Mouse (Mus musculus) lung, postnatal 25 days (tissue): ENCODE results near the gene Mkln1.
A peak's percentile ranks its signal among the peaks of the same experiment; 100 is the strongest.

ENCODE experiments used
- DNase-seq: peaks from one replicate; pipeline ENCODE4 v3.0.0; 2022; ENCODE audit warnings: low spot score

Mkln1 gene

GRCm38 (mm10) chr6:31399206-31399549 is 643 bp downstream of the Mkln1 start:
- DNase-seq = peak; percentile 16

- peak; percentile 60 for DNase-seq
Measured at GRCm38 (mm10) chr6:31399566-31399965, 1.0 kb downstream of the Mkln1 start.

DNA sequence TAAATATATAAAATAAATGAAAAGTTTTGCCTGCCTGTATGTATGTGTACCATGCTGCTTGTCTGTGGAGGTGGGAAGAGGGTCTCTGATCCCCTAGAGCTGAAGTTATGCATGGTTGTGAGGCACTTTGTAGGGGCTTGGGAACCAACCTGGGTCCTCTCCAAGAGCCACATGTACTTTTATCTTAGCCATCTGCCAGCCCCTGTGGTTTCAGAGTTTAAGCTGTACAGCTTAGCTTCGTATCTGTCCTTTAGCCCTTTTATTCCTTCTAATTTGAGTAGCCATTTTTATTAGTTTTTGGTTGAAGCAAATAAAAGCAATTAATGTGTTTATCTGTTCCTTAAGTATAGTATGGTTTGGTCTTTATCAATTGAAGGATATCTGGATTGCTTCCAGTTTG is 12.5 kb downstream of the Mkln1 start:
- DNase-seq = no peak

- DNase-seq = peak; percentile 42
Measured at GRCm38 (mm10) chr6:31412487-31412886, 14.0 kb downstream of the Mkln1 start.

- DNase-seq = no peak
Measured at GRCm38 (mm10) chr6:31413556-31413955, 15.0 kb downstream of the Mkln1 start.

DNA sequence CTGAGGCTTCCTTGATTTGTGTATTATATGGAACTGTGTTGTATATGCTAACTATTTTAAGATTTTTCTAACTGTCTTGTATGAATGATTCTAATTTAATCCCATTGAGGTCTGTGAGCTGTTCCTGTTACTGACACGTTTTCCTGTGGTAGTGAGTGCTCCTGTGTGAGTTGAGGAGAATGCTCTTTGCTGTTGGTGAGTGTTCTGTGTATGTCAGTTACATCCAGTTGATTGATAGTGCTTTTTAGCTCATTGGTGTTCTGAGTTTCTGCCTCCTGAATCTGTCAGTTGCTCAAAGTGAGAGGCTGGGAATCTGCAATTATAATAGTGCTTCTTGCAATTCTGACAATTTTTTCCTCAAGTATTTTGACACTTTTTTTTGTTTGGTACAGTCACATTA is 15.8 kb downstream of the Mkln1 start:
- DNase-seq = no peak

DNA sequence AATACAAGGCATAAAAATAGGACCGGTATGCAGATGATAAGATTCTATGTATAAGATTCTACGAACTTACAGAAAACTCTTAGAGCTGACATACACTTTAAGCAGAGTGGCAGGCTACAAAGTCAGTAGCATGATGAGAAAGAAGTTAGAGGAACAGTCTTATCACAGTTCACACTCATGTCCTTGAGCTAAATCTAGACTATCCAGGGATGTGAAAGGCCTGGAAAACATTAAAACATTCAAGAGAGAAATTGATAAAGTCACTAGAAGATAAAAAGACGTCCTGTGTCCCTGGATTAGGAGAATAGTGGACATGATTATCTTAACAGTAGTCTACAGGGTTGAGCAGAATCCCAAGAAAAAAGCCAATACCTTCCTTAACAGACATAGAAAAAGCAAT is 26.9 kb downstream of the Mkln1 start:
- DNase-seq = no peak

GRCm38 (mm10) chr6:31437264-31437663 is 38.7 kb downstream of the Mkln1 start:
- no peak for DNase-seq

DNA sequence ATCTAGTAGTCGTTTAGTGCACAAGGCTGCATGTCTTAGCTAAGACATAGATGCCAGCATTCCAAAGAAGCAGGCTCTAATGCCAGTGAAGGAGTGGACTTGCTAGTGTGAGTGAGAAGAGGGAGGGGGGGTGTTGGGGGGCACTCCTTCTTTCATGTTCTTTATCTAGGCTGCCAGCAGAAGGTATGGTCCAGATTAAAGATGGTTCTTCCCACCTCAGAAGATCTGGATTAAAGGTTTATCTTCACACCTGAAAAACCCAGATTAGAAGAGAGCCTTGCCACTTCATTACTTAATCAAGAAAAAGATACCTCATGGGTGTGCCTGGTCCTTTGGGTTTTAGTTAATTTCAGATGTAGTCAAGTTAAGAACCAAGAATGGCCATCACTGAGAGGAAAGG is 46.7 kb downstream of the Mkln1 start:
- no peak for DNase-seq

DNA sequence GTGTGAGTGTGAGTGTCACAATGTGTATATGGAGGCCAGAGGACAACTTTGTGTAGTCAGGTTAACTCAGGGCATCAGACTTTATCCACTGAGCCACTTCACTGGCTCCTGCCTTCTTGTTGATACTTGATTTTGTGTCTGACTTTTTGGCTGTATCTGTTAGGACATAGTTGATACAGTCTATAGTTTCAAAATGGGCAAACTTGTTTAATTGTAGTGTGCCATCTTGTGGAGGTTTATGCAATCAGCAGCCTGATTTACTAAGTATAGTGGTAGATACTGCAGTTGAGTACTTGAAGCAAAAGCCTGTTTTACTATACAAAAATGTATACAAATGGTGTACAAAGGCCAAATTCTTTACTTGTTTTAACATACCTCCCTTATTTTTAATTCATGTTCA is 55.2 kb downstream of the Mkln1 start:
- DNase-seq = peak; percentile 64

DNA sequence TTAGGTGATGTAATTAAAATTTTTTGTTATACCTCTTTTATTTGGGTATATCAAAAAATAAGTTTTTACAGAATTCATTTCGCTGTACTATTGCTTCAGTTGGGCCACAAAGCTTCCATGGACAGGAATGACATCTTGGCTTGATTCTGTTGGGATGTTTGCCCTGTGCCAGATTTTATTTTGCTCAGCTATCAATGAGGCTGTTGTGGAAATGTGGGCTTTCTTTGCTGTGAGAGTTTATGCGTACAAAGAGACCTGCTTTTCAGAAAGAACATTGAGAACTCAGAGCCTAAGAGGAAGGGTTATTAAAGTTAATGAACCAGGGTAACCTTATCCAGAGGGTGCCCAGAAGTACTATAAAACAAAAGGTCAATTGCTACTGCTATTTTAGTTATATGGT is 56.8 kb downstream of the Mkln1 start:
- DNase-seq = no peak

- peak; percentile 31 for DNase-seq
Measured at GRCm38 (mm10) chr6:31456988-31457387, 58.5 kb downstream of the Mkln1 start.

- no peak for DNase-seq
Measured at GRCm38 (mm10) chr6:31469431-31469830, 70.9 kb downstream of the Mkln1 start.

DNA sequence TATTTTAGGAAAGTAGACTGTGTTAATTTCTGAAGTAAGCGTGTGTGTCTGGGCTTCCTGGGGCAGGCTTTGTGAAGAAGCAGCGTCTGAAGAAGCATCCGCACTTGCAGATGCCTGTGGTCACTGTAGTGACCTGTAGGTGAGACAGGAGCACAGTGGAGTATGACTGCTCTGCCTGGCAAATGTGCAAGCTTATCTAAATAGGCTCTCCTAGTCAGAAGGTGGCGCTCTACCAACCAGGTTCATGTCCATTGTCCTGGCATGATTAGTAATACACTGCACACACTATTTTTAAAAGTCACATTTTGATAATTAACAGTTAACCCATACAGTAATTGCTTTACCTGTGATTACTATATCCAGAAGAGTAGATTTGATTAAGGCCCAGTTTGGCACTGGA is 79.7 kb downstream of the Mkln1 start:
- DNase-seq = peak; percentile 24

DNA sequence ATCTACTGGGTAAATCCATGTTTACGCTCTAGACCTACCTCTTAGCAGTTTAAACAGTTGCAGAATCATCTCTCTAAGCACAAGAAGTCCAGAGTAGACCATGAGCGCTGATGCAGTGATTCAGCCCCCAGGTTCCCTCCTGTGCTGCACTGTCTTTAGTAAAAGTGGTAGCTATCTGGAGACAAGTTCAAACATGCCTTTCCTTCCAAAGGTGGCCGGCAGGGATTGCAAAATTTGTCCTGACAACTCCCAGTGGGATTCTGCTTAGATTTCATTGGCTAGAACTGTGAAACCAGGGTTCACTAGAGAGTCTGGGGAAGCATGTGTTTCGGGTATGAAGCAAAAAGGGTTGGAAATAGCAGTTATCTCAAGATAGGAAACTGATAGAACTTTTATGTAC is 81.5 kb downstream of the Mkln1 start:
- no peak for DNase-seq

DNA sequence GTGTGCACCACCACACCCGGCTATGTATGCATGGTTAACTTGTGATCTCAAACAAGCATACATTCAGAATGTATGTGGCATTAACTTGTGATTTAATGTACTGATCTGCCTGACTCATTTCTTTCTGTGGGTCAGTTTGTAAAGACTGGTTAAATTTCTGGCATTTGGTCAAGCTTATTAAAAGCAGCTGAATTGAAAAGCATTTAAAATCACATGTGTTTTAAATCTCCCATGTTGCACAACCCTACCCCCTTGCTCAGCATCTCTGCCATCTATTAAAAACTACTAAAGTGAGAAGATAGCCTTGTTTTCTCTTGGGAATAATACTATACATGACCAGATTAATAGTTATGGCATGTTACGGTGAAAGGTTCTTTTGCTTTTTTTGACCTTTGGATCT is 88.1 kb downstream of the Mkln1 start:
- no peak for DNase-seq

DNA sequence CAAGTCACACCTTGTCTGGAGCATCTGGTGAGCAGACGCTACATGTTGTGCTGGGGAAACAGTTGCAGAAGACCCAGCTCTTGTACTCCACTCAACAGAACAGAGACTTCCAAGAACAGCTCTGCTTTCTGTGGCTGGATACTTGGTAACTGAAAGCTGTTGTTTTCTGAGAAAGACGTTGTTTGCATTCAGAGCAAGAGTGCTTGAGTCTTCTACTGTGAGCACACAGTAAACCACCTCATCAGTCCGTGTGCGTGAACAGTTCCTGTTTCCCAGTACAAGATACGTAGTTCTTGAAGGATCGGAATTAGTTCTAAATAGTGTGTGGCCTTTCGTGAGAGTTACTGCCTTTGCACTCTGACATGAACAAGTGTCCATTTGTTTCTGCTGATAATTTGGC is 91.4 kb downstream of the Mkln1 start:
- no peak for DNase-seq

GRCm38 (mm10) chr6:31495122-31495731 is 96.7 kb downstream of the Mkln1 start:
- DNase-seq = no peak

DNA sequence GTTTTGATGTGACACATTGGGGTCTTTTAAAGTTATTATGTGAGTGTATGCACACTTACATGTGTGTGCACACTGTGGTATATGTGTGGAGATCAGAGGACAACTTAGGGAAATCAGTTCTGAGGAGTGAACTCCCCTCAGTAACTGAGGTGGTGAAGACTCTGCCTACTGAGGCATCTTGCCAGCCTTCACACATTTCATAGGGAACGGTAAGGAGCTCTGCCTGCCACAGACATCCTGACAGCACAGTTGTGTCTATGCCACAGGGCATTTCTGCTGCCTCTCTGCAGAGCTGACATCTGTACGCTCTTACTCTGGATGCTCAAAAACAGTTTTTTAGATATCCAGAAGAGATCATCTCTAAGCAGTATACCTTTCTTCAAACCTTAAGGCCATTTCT is 97.7 kb downstream of the Mkln1 start:
- no peak for DNase-seq

- DNase-seq = no peak
Measured at GRCm38 (mm10) chr6:31499836-31500235, 101.3 kb downstream of the Mkln1 start.

- no peak for DNase-seq
Measured at GRCm38 (mm10) chr6:31500260-31500659, 101.7 kb downstream of the Mkln1 start.

GRCm38 (mm10) chr6:31500691-31501090 is 102.2 kb downstream of the Mkln1 start:
- no peak for DNase-seq

GRCm38 (mm10) chr6:31502614-31503013 is 104.1 kb downstream of the Mkln1 start:
- DNase-seq = peak; percentile 63

GRCm38 (mm10) chr6:31513726-31514125 is 115.2 kb downstream of the Mkln1 start:
- peak; percentile 63 for DNase-seq
